10 mouse cellular contexts compared by ENCODE assay signal in genomic region chr11:49869762-49870161, GRCm38 (mm10). TPM values are rescaled to one million over a fixed set of nuclear protein-coding genes. Genes with fewer than 3 reads are reported as not detected.
DNase-seq lines count a peak whose midpoint lies in the region; ATAC-seq and TF ChIP-seq lines count a peak whose summit lies in the region.
"Had no signal": no experiment of that assay in that cellular context is flagged by ENCODE, and none has a peak within 500 bp of the region (broad histone marks: within the 10 kb centered on the region; RNA-seq: fewer than 3 reads in every experiment).

No protein-coding gene starts in this region.

- no peaks in the 10 kb centered on the region for H3K4me1 ChIP-seq in liver, adult 2 months (ENCODE audit: control insufficient read depth, insufficient read depth, low read length)
- H3K4me1 ChIP-seq: embryonic facial prominence, embryonic 15.5 days had no signal

- DNase-seq in layer of hippocampus, postnatal 14 days (ENCODE audit: low spot score in 2 of 2) = peak; percentile 37 to 73
- no peak for DNase-seq in layer of hippocampus, adult 8-10 months (ENCODE audit: low spot score in 2 of 2)
- peak; percentile 49 for DNase-seq in MEL-GATA-1-ER (ENCODE audit: extremely low read depth, low read depth)
- peak; percentile 63 for DNase-seq in cerebellum, adult 9-10 months
- DNase-seq in heart, postnatal 14 days = peak; percentile 62 to 71
- DNase-seq in liver, adult 2 months (ENCODE audit: extremely low read depth, low read depth, low spot score) = peak; percentile 16
- DNase-seq in naive thymus-derived CD4-positive, alpha-beta T cell, adult 2 months (ENCODE audit: low read depth) = peak; percentile 76

- peak; percentile 70 for TF ChIP-seq CTCF in liver, adult 2 months (IDR thresholded peaks at IDR 0.05; ENCODE audit: low read depth, low read length)

- no peak overlapping the region for H3K9ac ChIP-seq in liver, adult 2 months (ENCODE audit: low read depth, low read length)
- H3K9ac ChIP-seq: embryonic facial prominence, embryonic 15.5 days had no signal

- H3K27ac ChIP-seq in liver, adult 2 months (replicated peaks; ENCODE audit: insufficient read depth, low read depth, low read length) = no peak overlapping the region
- H3K27ac ChIP-seq: embryonic facial prominence, embryonic 15.5 days had no signal

- intact Hi-C loops in heart, postnatal 14 days (cut with DNase I) = loop anchor here (2.0 kb wide), 3 partner anchors 45 to 217 kb away; no protein-coding TSS in a partner anchor

- H3K27me3 ChIP-seq in liver, adult 2 months (ENCODE audit: control insufficient read depth, insufficient read depth, low read length) = no peaks in the 10 kb centered on the region
- H3K27me3 ChIP-seq: embryonic facial prominence, embryonic 15.5 days had no signal

- H3K79me2 ChIP-seq in liver, adult 2 months (ENCODE audit: control insufficient read depth, insufficient read depth, low read length) = no peaks in the 10 kb centered on the region

- ATAC-seq in erythroblast, adult 5-6 weeks (replicated peaks; ENCODE audit: low FRiP score, poor library complexity, severe bottlenecking) = no peak

- no peak for TF ChIP-seq POLR2A in liver, adult 2 months (IDR thresholded peaks at IDR 0.05; ENCODE audit: extremely low read depth, insufficient read depth, low read length)

- no peak overlapping the region for H3K4me3 ChIP-seq in liver, adult 2 months (ENCODE audit: insufficient read depth, low read depth, low read length)
- H3K4me3 ChIP-seq: embryonic facial prominence, embryonic 15.5 days had no signal

- H3K36me3 ChIP-seq in liver, adult 2 months (ENCODE audit: control insufficient read depth, insufficient read depth, low read length) = peaks cover 41% of the 10 kb centered on the region

RNA-seq across cellular contexts. Expression of gene Mapk9, which starts 23.2 kb away (rescaled TPM):
- 100 to 1,000 TPM; 150 to 162 TPM for total RNA-seq in layer of hippocampus, postnatal 14 days (2021)
- 100 to 1,000 TPM; 143 to 179 (median 165) TPM for total RNA-seq in layer of hippocampus, adult 8-10 months (2022)
- 10 to 100 TPM; 44.3 to 46.6 TPM for total RNA-seq in heart, postnatal 14 days (2021)
- 25.9 and 30.9 TPM in 2 replicates for total RNA-seq in liver, adult 2 months (2014; rRNA removed)
- polyA plus RNA-seq in liver, adult 2 months (2012; rRNA removed) = 15.6 and 16.2 TPM in 2 replicates
- total RNA-seq in erythroblast, adult 5-6 weeks (2015; ENCODE audit: low replicate concordance) = 9.2 and 16.3 TPM in 2 replicates
- total RNA-seq in erythroblast, adult 5-6 weeks (2017; ENCODE audit: low replicate concordance) = 9.5 and 9.9 TPM in 2 replicates

RNA-seq across cellular contexts. Expression of gene Rasgef1c, which starts 31.9 kb away (rescaled TPM):
- 1 to 10 TPM; 2.8 TPM for total RNA-seq in layer of hippocampus, postnatal 14 days (2021)
- 1 to 10 TPM; 2.4 to 3.6 (median 2.9) TPM for total RNA-seq in layer of hippocampus, adult 8-10 months (2022)
- total RNA-seq in heart, postnatal 14 days (2021) = under 1 TPM; 0.24 to 0.72 TPM
- not detected in 2 replicates for total RNA-seq in liver, adult 2 months (2014; rRNA removed)
- not detected in 2 replicates for polyA plus RNA-seq in liver, adult 2 months (2012; rRNA removed)
- total RNA-seq in erythroblast, adult 5-6 weeks (2015; ENCODE audit: low replicate concordance) = 1.0 TPM in 1 of 2 replicates, not detected in the other
- total RNA-seq in erythroblast, adult 5-6 weeks (2017; ENCODE audit: low replicate concordance) = 0.94 TPM in 1 of 2 replicates, not detected in the other
- polyA plus RNA-seq: lung, embryonic 16.5 days had no signal

Comparison
In these comparisons a context has a peak if more than half of its experiments do, and no peak if none do; other contexts are left out.
1. DNase-seq: peak in layer of hippocampus, postnatal 14 days (2 of 2), MEL-GATA-1-ER (single experiment), cerebellum, adult 9-10 months (single experiment), heart, postnatal 14 days (2 of 2), liver, adult 2 months (single experiment) and naive thymus-derived CD4-positive, alpha-beta T cell, adult 2 months (single experiment); none in layer of hippocampus, adult 8-10 months (0 of 2).